Mouse (Mus musculus) kidney, adult 2 months (tissue): Measurements from ENCODE around the gene Il11ra1. TPM values are rescaled to one million over a fixed set of nuclear protein-coding genes. Genes with fewer than 3 reads are reported as not detected.

ENCODE experiments used
- DNase-seq: peaks from one replicate; pipeline ENCODE4 v3.0.0; 2021
- H3K27ac ChIP-seq: fragments of 200-500 bp; 2 replicates; pipeline ENCODE4 v1.5.1; 2012; ENCODE audit warnings: low read depth, low read length, control low read depth, inconsistent platforms; ENCODE audit not compliant: insufficient read depth
- H3K27me3 ChIP-seq: fragments of 200-500 bp; replicated peaks from 2 replicates; pipeline ENCODE4 v1.6.1; 2012; ENCODE audit warnings: mild to moderate bottlenecking, moderate library complexity, low read length, inconsistent platforms; ENCODE audit not compliant: control insufficient read depth, insufficient read depth
- H3K36me3 ChIP-seq: fragments of 200-500 bp; 2 replicates; pipeline ENCODE4 v1.6.1; 2012; ENCODE audit warnings: mild to moderate bottlenecking, moderate library complexity, low read length, inconsistent platforms; ENCODE audit not compliant: control insufficient read depth, insufficient read depth
- H3K4me1 ChIP-seq: fragments of 200-500 bp; 2 replicates; pipeline ENCODE4 v1.6.1; 2011; ENCODE audit warnings: low read length; ENCODE audit not compliant: control insufficient read depth, insufficient read depth
- H3K4me3 ChIP-seq: fragments of 200-500 bp; 2 replicates; pipeline ENCODE4 v1.5.1; 2011; ENCODE audit warnings: mild to moderate bottlenecking, low read depth, low read length, control low read depth; ENCODE audit not compliant: insufficient read depth
- CTCF ChIP-seq: fragments of 200-500 bp; conservative IDR thresholded peaks from 2 replicates; pipeline ENCODE4 v1.5.1; 2011; ENCODE audit warnings: low read depth, mild to moderate bottlenecking, control low read depth, low read length, moderate library complexity, mixed read lengths; ENCODE audit not compliant: insufficient read depth, insufficient read length
- POLR2A ChIP-seq: fragments of 200-500 bp; IDR thresholded peaks from one replicate; pipeline ENCODE4 v1.6.1; 2011; ENCODE audit warnings: low read depth, low read length, control low read depth
- WGBS: fragments of 180-500 bp; shearing (Covaris S2); methylation state at CpG from one replicate; pipeline ENCODE4 v1.1.7; 2018; 5-methylcytosine and 5-hydroxymethylcytosine counted together
- polyA plus RNA-seq: library from polyadenylated mRNA; depleted of rRNA; stranded (reverse); fragments of >200 nt; gene quantifications from 2 replicates; pipeline ENCODE4 v1.2.3, GENCODE M21; 2012

Gene Il11ra1
- polyA plus RNA-seq, 1 experiment, result 125 TPM

DNA sequence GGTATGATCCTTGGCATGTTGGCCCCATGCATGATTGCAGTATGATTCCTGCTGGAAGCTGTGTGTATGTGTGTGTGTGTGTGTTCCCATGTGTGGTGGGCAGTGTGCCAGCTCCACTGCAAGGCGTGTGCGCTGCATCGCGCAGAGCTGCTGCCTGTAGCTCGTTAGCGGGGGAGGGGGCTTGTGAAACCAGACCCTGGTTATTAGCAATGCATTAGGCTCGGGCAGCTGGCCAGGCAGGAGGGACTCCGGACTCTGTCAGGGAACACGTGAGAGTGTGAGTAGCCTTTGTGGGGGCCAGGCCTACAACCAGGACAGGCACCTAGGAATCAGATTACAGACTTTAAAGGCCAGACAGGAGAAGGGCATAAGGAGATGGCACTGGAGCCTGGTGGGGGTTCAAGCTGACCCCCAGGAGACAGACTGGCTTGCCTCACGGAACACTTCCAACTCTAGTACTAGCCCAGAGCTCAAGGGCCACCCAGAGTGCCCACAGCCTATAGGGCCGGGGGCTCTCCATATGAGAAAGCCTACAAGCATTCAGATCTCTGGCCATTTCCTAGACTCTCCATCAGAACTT is 38.8 kb upstream of the Il11ra1 start:
- Histone ChIP-seq H3K4me3 (no peak overlapping the region), H3K4me1 (peaks cover 5% of the 10 kb centered on the region), H3K27me3 (no peaks in the 10 kb centered on the region), H3K36me3 (no peaks in the 10 kb centered on the region), H3K27ac (no peak overlapping the region)
- peak; percentile 41 for DNase-seq
- TF ChIP-seq CTCF (no peak), POLR2A (no peak)
- WGBS, result 58% methylated on average over 11 of the region's 11 CpGs

DNA sequence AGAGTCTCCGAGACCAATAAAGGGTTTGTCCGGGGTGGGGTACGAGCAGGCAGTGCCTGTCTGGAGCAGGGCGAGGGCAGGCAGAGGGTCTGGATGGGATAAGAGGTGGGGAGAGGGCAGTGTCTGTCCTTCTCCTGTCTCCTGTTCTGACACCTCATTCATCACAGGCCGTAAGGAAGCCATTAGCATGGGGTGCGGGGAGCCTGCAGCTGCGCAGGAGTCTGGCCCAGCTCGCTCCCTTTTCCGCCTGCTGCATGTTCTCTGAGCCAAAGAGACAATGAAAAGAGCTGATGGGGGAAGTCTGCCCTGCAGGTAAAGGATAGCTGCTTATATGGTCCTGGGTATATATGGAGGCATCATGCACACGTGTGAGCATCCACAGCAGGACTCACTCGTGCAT is 37.1 kb upstream of the Il11ra1 start:
- 89% methylated on average over 11 of the region's 11 CpGs for WGBS
- H3K27me3 ChIP-seq, result no peaks in the 10 kb centered on the region
- H3K27ac ChIP-seq, result no peak overlapping the region
- no peak for DNase-seq
- H3K36me3 ChIP-seq, result no peaks in the 10 kb centered on the region
- peaks cover 5% of the 10 kb centered on the region for H3K4me1 ChIP-seq
- no peak for TF ChIP-seq POLR2A
- no peak for TF ChIP-seq CTCF
- H3K4me3 ChIP-seq, result no peak overlapping the region

DNA sequence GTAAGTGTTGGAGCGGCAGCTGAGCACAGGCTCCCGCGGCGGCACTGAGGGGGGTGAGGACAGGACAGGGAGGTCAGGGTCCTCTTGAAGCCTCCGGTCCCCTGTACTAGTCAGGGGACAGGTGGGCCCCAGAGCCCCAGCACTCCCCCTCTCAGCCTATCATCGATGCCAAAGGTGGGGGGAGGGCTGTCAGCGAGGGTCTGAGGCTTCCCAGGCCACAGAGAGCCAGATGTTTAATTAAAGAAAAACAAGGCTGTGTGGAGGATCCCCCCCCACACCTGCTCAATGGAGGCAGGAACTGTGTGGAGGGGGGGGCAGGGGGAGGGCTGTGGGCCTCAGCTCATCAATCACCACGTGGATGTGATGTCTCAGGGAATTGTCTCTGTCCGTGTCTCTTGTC is 36.2 kb upstream of the Il11ra1 start:
- no peaks in the 10 kb centered on the region for H3K36me3 ChIP-seq
- no peak overlapping the region for H3K4me3 ChIP-seq
- no peaks in the 10 kb centered on the region for H3K27me3 ChIP-seq
- no peak for TF ChIP-seq CTCF
- no peak for TF ChIP-seq POLR2A
- no peak for DNase-seq
- H3K4me1 ChIP-seq, result peaks cover 5% of the 10 kb centered on the region
- 52% methylated on average over 9 of the region's 9 CpGs for WGBS
- no peak overlapping the region for H3K27ac ChIP-seq

DNA sequence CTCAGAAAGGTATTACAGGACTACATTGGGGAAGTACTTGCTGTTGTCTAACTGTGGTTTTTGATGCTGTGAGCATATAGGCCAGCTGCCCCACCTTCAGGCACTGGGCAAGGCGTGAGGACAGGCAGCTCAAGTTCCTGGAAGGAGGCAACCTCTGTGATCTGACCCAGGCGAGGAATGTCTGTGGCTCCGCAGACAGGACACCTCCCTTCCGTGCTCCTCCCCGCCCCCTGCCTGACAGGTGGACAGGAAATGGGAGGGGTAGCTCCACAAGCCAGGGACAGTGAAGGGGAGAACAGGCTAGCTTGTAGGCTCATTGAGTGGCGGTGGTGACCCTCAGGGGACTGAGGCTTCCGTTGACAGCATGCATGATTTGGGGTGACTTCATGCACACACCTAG is 35.3 kb upstream of the Il11ra1 start:
- Histone ChIP-seq H3K27me3 (no peaks in the 10 kb centered on the region), H3K27ac (no peak overlapping the region), H3K4me1 (peaks cover 5% of the 10 kb centered on the region), H3K36me3 (no peaks in the 10 kb centered on the region), H3K4me3 (no peak overlapping the region)
- peak; percentile 20 for DNase-seq
- no peak for TF ChIP-seq POLR2A
- TF ChIP-seq CTCF, result no peak
- 32% methylated on average over 7 of the region's 7 CpGs for WGBS

DNA sequence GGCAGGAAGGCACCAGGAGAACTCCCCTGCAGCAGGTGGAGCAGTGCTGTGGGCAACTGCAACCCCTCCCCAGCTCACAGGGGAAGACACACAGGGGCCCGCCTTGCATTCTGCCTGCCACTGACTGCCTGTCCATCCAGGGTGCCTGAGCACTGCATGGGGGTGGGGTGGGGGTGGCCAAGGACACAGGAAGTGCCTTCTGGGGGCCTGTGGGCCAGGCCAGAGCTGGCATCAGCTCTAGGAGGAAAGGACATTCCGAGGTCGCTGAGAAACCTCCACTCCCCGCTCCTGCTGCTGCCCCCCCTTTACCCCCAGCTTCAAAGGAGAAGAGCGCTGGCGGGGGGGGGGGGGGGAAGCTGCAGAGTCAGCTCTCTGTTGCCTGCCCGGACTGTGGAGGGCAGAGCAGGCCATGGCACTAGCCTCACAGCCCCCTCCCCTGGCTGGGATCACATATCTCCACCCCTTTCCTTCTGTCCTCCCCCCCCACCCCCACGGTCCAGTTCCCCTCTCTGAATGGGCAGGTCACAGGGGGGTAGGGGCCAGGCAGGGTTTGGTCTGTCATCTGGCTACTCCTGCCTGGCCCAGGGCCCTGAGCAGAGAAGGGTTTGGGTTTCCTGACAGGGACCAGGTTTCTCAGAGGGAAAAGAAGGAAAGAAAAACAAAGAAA is 34.6 kb upstream of the Il11ra1 start:
- TF ChIP-seq POLR2A (no peak), CTCF (no peak)
- H3K27me3 ChIP-seq, result no peaks in the 10 kb centered on the region
- H3K4me3 ChIP-seq, result no peak overlapping the region
- H3K4me1 ChIP-seq, result peaks cover 5% of the 10 kb centered on the region
- whole genome bisulfite sequencing, result 5% methylated on average over 7 of the region's 8 CpGs
- no peak overlapping the region for H3K27ac ChIP-seq
- H3K36me3 ChIP-seq, result no peaks in the 10 kb centered on the region
- DNase-seq, result no peak

DNA sequence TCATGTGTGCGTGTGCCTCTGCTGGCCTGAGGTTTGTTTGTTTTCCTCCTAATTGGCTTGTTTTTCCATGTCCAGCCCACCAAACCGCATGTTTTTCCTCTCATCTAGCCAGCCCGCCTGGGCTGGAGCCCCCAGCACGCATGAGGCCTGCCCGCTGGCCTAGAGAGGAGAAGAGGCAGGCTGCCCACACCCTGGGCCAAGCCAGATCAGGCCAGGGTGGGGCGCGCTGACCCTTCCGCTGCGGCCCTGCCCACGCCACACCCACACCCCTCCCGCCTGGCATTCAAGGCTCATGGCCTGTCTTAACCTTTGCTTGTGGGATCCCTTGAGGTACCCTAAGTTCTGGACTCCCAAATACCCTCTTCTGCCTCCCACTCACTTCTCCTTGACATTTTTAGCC is 33.1 kb upstream of the Il11ra1 start:
- TF ChIP-seq POLR2A (no peak), CTCF (no peak)
- Histone ChIP-seq H3K27ac (no peak overlapping the region), H3K4me3 (no peak overlapping the region), H3K4me1 (peaks cover 5% of the 10 kb centered on the region), H3K36me3 (no peaks in the 10 kb centered on the region), H3K27me3 (no peaks in the 10 kb centered on the region)
- no peak for DNase-seq
- 72% methylated on average over 11 of the region's 11 CpGs for WGBS

DNA sequence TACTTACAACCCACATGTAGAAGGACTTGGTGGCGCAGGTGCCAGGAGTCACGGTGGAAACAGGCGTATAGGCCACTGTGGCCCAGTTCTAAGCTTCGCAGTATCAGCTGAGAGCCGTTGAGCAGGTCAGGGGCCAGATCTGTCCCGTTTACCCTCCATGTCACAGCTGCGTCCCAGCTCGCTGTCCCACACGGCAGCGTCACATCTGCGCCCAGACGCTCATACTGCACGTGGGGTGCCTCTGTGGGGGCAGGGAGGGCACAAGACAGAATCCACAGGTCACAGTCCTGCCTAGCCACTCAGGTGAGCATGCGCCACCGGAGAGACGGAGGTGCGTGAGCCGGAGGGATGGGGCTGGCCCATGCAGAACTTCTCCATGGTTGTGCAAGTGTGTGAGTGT is 29.0 kb upstream of the Il11ra1 start:
- Histone ChIP-seq H3K4me3 (no peak overlapping the region), H3K4me1 (no peaks in the 10 kb centered on the region), H3K27me3 (no peaks in the 10 kb centered on the region), H3K27ac (no peak overlapping the region), H3K36me3 (no peaks in the 10 kb centered on the region)
- TF ChIP-seq CTCF (no peak), POLR2A (no peak)
- 89% methylated on average over 18 of the region's 18 CpGs for WGBS
- no peak for DNase-seq
